Mouse (Mus musculus) C2C12 (cell line): Measurements from ENCODE around the gene Nacc2.

Experiments used
- CEBPB ChIP-seq: IDR thresholded peaks from one replicate; pipeline ENCODE4 v1.6.1; 2011; ENCODE audit warnings: low read depth, mild to moderate bottlenecking, control low read depth, moderate library complexity
- CTCF ChIP-seq: IDR thresholded peaks from one replicate; pipeline ENCODE4 v1.5.1; 2011; ENCODE audit not compliant: control insufficient read depth, insufficient read depth, insufficient read length
- MAX ChIP-seq: IDR thresholded peaks from one replicate; pipeline ENCODE4 v1.6.1; 2011; ENCODE audit warnings: mild to moderate bottlenecking, control low read depth
- MYOD1 ChIP-seq: IDR thresholded peaks from one replicate; pipeline ENCODE4 v1.6.1; 2011; ENCODE audit warnings: low read depth; ENCODE audit not compliant: control insufficient read depth, insufficient read length
- MYOG ChIP-seq: IDR thresholded peaks from one replicate; pipeline ENCODE4 v1.6.1; 2011; ENCODE audit not compliant: control insufficient read depth, insufficient read length; ENCODE audit errors: extremely low read depth
- USF1 ChIP-seq: IDR thresholded peaks from one replicate; pipeline ENCODE4 v1.6.1; 2011; ENCODE audit warnings: low read depth, mild to moderate bottlenecking, control low read depth, moderate library complexity

- TF ChIP-seq CTCF = no peak
- no peak for TF ChIP-seq CEBPB
- TF ChIP-seq MYOD1 = no peak
- TF ChIP-seq MAX = no peak
- TF ChIP-seq MYOG = no peak
- TF ChIP-seq USF1 = no peak
Measured at GRCm38 (mm10) chr2:26117580-26117979, 5.4 kb downstream of the Nacc2 start.
